ENCODE assay signal across 8 mouse cellular contexts in the genomic region with DNA sequence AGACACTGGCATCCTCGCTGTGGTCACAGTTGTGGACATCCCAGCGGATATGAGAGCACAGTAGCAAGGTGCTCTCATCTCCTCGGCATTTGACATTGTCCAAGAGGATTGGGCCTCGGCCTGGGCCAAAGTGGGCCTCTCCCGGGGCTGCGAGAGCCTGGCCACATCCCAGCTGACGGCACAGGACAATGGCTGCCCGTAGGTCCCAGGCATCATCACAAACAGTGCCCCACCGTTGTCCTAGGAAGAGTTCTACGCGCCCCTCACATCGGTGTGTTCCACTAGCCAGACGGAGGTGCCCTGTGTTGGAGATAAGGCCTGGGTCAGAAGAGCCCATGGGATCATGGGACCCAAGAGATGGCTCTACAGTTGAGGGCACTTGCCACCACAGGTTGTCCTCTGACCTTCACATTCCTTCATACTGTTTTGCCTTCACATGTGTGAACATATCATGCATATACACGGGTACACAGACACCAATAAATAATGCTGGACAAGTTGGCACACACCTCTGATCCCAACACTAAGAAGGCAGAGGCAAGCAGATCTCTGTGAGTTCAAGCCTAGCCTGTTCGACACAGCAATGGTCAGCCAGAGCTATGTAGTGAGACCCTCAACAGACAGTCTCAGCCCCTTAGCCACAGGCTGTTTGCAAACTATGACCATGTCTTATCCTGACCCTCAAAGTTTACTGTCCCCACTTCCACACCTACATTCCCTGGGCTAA. TPM values are rescaled to one million over a fixed set of nuclear protein-coding genes. Genes with fewer than 3 reads are reported as not detected.
DNase-seq lines count a peak whose midpoint lies in the region; ATAC-seq and TF ChIP-seq lines count a peak whose summit lies in the region.
"Had no signal": no experiment of that assay in that cellular context is flagged by ENCODE, and none has a peak within 500 bp of the region (broad histone marks: within the 10 kb centered on the region; RNA-seq: fewer than 3 reads in every experiment).

No protein-coding gene starts in this region.

- no peak overlapping the region for H3K9ac ChIP-seq in kidney, embryonic 16.5 days (replicated peaks; ENCODE audit: low read length)
- no peak overlapping the region for H3K9ac ChIP-seq in embryonic facial prominence, embryonic 13.5 days
- H3K9ac ChIP-seq in intestine, embryonic 15.5 days = no peak overlapping the region
- H3K9ac ChIP-seq in midbrain, postnatal 0 days (replicated peaks; ENCODE audit: low read length, poor library complexity, severe bottlenecking) = no peak overlapping the region

- WGBS in kidney, embryonic 16.5 days = 96% methylated on average over 15 of the region's 15 CpGs
- 97% methylated on average over 15 of the region's 15 CpGs for WGBS in embryonic facial prominence, embryonic 13.5 days
- WGBS in intestine, embryonic 15.5 days = 94% methylated on average over 15 of the region's 15 CpGs
- 95% methylated on average over 15 of the region's 15 CpGs for WGBS in midbrain, postnatal 0 days

- peaks cover 30% of the 10 kb centered on the region for H3K4me1 ChIP-seq in kidney, embryonic 16.5 days (ENCODE audit: insufficient read depth, low read length)
- peaks cover 28% of the 10 kb centered on the region for H3K4me1 ChIP-seq in embryonic facial prominence, embryonic 13.5 days
- peaks cover 14% of the 10 kb centered on the region for H3K4me1 ChIP-seq in intestine, embryonic 15.5 days (replicated peaks)
- H3K4me1 ChIP-seq in midbrain, postnatal 0 days (ENCODE audit: insufficient read depth, low read length) = peaks cover 2% of the 10 kb centered on the region; the same call in 1 of the 2 replicates

- H3K27ac ChIP-seq in kidney, embryonic 16.5 days (ENCODE audit: low read length) = peak overlapping the region; percentile 97; the same call in 1 of the 2 replicates
- peak overlapping the region; percentile 96 for H3K27ac ChIP-seq in embryonic facial prominence, embryonic 13.5 days
- no peak overlapping the region for H3K27ac ChIP-seq in intestine, embryonic 15.5 days
- peak overlapping the region; percentile 95 for H3K27ac ChIP-seq in midbrain, postnatal 0 days (ENCODE audit: low read depth, low read length)

- ATAC-seq in kidney, embryonic 16.5 days (ENCODE audit: low FRiP score, low TSS enrichment) = no peak
- ATAC-seq in embryonic facial prominence, embryonic 13.5 days (ENCODE audit: insufficient number of reproducible peaks, insufficient read depth, low FRiP score, low TSS enrichment, low read depth) = no peak
- ATAC-seq in intestine, embryonic 15.5 days = no peak
- no peak for ATAC-seq in midbrain, postnatal 0 days (ENCODE audit: low FRiP score)

- no peak for TF ChIP-seq CTCF in midbrain, postnatal 0 days (IDR thresholded peaks at IDR 0.05)

- no peak for DNase-seq in kidney, adult 11 months
- no peak for DNase-seq in midbrain, postnatal 0 days (ENCODE audit: low spot score)
- DNase-seq in urinary bladder, postnatal 25 days (ENCODE audit: low spot score) = no peak
- no peak for DNase-seq in adrenal gland, adult 18-20 months (ENCODE audit: low spot score in 2 of 2)
- DNase-seq: spleen, adult 18-20 months had no signal

- H3K4me3 ChIP-seq in kidney, embryonic 16.5 days (ENCODE audit: low read length) = no peak overlapping the region
- no peak overlapping the region for H3K4me3 ChIP-seq in embryonic facial prominence, embryonic 13.5 days
- H3K4me3 ChIP-seq in intestine, embryonic 15.5 days (replicated peaks) = no peak overlapping the region
- no peak overlapping the region for H3K4me3 ChIP-seq in midbrain, postnatal 0 days (ENCODE audit: low read depth, low read length)

- peak overlapping the region; percentile 94; the same call in 1 of the 2 replicates for H3K4me2 ChIP-seq in kidney, embryonic 16.5 days (replicated peaks; ENCODE audit: low read depth, low read length)
- H3K4me2 ChIP-seq in embryonic facial prominence, embryonic 13.5 days = peak overlapping the region; percentile 91
- H3K4me2 ChIP-seq in intestine, embryonic 15.5 days (replicated peaks) = peak overlapping the region; percentile 65
- no peak overlapping the region for H3K4me2 ChIP-seq in midbrain, postnatal 0 days (ENCODE audit: low read depth, low read length, poor library complexity, severe bottlenecking)

- no peaks in the 10 kb centered on the region for H3K27me3 ChIP-seq in kidney, embryonic 16.5 days (ENCODE audit: insufficient read depth, low read length)
- H3K27me3 ChIP-seq in embryonic facial prominence, embryonic 13.5 days = peaks cover 13% of the 10 kb centered on the region; the same call in 1 of the 2 replicates
- H3K27me3 ChIP-seq in intestine, embryonic 15.5 days (replicated peaks) = no peaks in the 10 kb centered on the region
- no peaks in the 10 kb centered on the region for H3K27me3 ChIP-seq in midbrain, postnatal 0 days (ENCODE audit: insufficient read depth, low read length)

- no peaks in the 10 kb centered on the region for H3K36me3 ChIP-seq in kidney, embryonic 16.5 days (ENCODE audit: insufficient read depth, low read length)
- H3K36me3 ChIP-seq in embryonic facial prominence, embryonic 13.5 days = no peaks in the 10 kb centered on the region
- H3K36me3 ChIP-seq in intestine, embryonic 15.5 days = no peaks in the 10 kb centered on the region
- H3K36me3 ChIP-seq in midbrain, postnatal 0 days (ENCODE audit: insufficient read depth, low read length) = no peaks in the 10 kb centered on the region

- no peaks in the 10 kb centered on the region for H3K9me3 ChIP-seq in kidney, embryonic 16.5 days (ENCODE audit: low read length)
- H3K9me3 ChIP-seq in embryonic facial prominence, embryonic 13.5 days = no peaks in the 10 kb centered on the region
- H3K9me3 ChIP-seq in intestine, embryonic 15.5 days = no peaks in the 10 kb centered on the region
- H3K9me3 ChIP-seq in midbrain, postnatal 0 days (ENCODE audit: low read length) = no peaks in the 10 kb centered on the region

RNA-seq across cellular contexts. Expression of a gene that starts 13.3 kb away (rescaled TPM):
- polyA plus RNA-seq in kidney, embryonic 16.5 days (2015; fragmentation: Nextera tagmentation; extraction: Ambion mirVana) = 11.3 and 11.8 TPM in 2 replicates
- polyA plus RNA-seq in embryonic facial prominence, embryonic 13.5 days (2015; fragmentation: Nextera tagmentation; extraction: Ambion mirVana) = 3.9 TPM in 2 replicates
- polyA plus RNA-seq in intestine, embryonic 15.5 days (2015; fragmentation: Nextera tagmentation; extraction: Ambion mirVana) = 2.5 and 2.9 TPM in 2 replicates
- total RNA-seq in midbrain, postnatal 0 days (2014; rRNA removed) = 8.0 and 8.9 TPM in 2 replicates
- 3.6 TPM in 2 replicates for polyA plus RNA-seq in midbrain, postnatal 0 days (2015; fragmentation: Nextera tagmentation; extraction: Ambion mirVana)
- 1 to 10 TPM; 3.3 to 4.3 TPM for total RNA-seq in adrenal gland, adult 18-20 months (2021)

RNA-seq across cellular contexts. Expression of a gene that starts 18.8 kb away (rescaled TPM):
- 0.18 and 0.20 TPM in 2 replicates for polyA plus RNA-seq in kidney, embryonic 16.5 days (2015; fragmentation: Nextera tagmentation; extraction: Ambion mirVana)
- not detected in 2 replicates for polyA plus RNA-seq in embryonic facial prominence, embryonic 13.5 days (2015; fragmentation: Nextera tagmentation; extraction: Ambion mirVana)
- 0.80 and 1.5 TPM in 2 replicates for polyA plus RNA-seq in intestine, embryonic 15.5 days (2015; fragmentation: Nextera tagmentation; extraction: Ambion mirVana)
- total RNA-seq in midbrain, postnatal 0 days (2014; rRNA removed) = 0.99 TPM in 1 of 2 replicates, not detected in the other
- polyA plus RNA-seq in midbrain, postnatal 0 days (2015; fragmentation: Nextera tagmentation; extraction: Ambion mirVana) = 0.21 and 0.27 TPM in 2 replicates
- not detected for total RNA-seq in adrenal gland, adult 18-20 months (2021)

RNA-seq across cellular contexts. Expression of a gene that starts 26.7 kb away (rescaled TPM):
- 193 and 202 TPM in 2 replicates for polyA plus RNA-seq in kidney, embryonic 16.5 days (2015; fragmentation: Nextera tagmentation; extraction: Ambion mirVana)
- polyA plus RNA-seq in embryonic facial prominence, embryonic 13.5 days (2015; fragmentation: Nextera tagmentation; extraction: Ambion mirVana) = 164 and 178 TPM in 2 replicates
- polyA plus RNA-seq in intestine, embryonic 15.5 days (2015; fragmentation: Nextera tagmentation; extraction: Ambion mirVana) = 151 and 154 TPM in 2 replicates
- total RNA-seq in midbrain, postnatal 0 days (2014; rRNA removed) = 357 and 411 TPM in 2 replicates
- 906 and 919 TPM in 2 replicates for polyA plus RNA-seq in midbrain, postnatal 0 days (2015; fragmentation: Nextera tagmentation; extraction: Ambion mirVana)
- total RNA-seq in adrenal gland, adult 18-20 months (2021) = 100 to 1,000 TPM; 665 to 853 TPM

RNA-seq across cellular contexts. Expression of a gene that starts 33.5 kb away (rescaled TPM):
- polyA plus RNA-seq in kidney, embryonic 16.5 days (2015; fragmentation: Nextera tagmentation; extraction: Ambion mirVana) = 32.9 and 36.3 TPM in 2 replicates
- polyA plus RNA-seq in embryonic facial prominence, embryonic 13.5 days (2015; fragmentation: Nextera tagmentation; extraction: Ambion mirVana) = 31.0 and 34.8 TPM in 2 replicates
- 20.8 and 21.4 TPM in 2 replicates for polyA plus RNA-seq in intestine, embryonic 15.5 days (2015; fragmentation: Nextera tagmentation; extraction: Ambion mirVana)
- total RNA-seq in midbrain, postnatal 0 days (2014; rRNA removed) = 22.3 and 25.4 TPM in 2 replicates
- 20.1 and 20.5 TPM in 2 replicates for polyA plus RNA-seq in midbrain, postnatal 0 days (2015; fragmentation: Nextera tagmentation; extraction: Ambion mirVana)
- total RNA-seq in adrenal gland, adult 18-20 months (2021) = 10 to 100 TPM; 12.8 to 18.7 TPM
